Mouse (Mus musculus) ovary, postnatal 36 days (tissue): Measurements from ENCODE around the gene Mnt.
A peak's percentile ranks its signal among the peaks of the same experiment; 100 is the strongest.

Experiments
- DNase-seq: peaks from one replicate; pipeline ENCODE4 v3.0.0; 2022; ENCODE audit warnings: low spot score, mixed read lengths

Gene Mnt

DNA sequence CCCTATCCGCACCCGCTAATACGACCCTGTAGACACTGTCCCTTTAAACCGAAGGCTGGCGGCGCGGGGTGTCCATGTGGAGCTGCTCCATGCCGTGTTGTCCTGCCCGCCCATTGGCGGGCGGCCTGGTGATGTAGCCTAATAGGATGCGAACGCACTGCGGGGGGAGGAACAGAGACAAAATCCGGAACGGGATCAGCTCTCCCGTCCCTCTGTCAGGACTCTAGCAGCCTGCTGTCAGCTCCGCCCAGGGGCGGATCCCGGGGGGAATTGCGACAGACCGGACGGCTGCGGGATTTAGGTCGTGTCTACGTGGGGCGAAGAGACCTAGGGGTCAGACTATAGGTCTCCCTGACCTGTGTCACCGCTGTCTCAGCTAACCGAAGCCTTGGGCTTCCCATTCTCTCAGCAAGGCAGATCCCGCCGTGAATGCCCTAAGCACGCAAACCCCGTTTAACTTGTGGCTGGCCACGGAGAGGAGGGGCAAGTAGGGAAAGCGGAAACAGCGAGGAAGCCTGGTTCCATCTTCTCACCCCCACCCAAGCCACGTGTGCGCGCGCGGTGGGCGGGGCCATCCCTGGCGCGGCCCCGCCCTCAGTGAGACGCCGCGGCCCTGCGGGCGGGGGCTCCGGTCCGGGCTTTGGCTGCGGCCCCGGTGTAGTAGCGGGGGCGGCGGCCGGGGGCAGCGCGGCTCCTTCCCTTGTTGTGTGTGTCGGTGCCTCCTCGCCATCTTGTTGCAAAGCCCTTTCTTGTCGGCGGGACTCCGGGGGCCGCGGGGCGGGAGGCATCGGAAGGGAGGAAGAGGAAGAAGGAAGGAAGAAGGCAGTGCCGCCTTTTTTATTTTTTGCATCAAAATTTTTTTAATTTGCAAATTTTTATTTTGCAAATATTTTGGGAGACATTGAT lies at the start of gene Mnt:
Mnt (plus strand) TSS at position 665 of the 906 bp plus-strand sequence.
- peak; percentile 98 for DNase-seq

DNA sequence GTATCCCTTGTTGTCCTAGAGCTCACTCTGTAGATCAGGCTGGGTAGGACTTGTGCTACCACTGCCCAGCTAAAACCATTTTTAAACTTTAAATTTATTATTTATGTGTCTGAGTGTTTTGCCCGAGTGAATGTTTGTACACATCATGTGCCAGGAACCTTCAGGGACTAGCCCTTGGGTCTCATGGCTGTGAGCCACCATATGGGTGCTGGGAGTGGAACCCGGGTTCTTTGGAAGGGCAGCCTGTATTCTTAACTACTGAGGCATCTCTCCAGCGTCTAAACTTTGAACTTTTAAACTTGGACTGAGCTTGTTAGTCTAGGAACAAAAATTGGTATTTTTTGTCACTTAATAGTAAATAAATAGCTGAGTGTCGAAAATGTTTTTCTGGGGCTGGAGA lies 37.8 kb upstream of the Mnt start:
- DNase-seq, result no peak

DNA sequence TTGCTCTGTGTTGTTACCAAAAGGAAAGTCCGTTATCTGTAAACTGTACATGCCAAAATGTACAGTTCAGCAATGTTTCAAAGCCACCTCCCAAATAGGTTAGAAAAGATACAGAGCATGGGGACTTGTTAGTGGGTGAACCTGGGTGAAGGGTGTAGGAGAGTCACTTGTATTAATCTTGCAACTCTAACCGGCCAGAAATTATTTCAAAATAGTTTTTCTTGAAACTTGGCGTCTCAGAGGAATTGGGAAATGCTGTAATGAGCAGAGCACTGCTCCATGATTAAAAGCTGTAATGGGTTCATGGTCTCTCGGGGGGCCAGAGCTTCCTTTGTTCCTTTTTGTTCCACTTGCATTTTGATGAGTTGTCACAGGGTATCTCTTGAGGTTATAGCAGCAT lies 30.1 kb upstream of the Mnt start:
- DNase-seq, result no peak

DNA sequence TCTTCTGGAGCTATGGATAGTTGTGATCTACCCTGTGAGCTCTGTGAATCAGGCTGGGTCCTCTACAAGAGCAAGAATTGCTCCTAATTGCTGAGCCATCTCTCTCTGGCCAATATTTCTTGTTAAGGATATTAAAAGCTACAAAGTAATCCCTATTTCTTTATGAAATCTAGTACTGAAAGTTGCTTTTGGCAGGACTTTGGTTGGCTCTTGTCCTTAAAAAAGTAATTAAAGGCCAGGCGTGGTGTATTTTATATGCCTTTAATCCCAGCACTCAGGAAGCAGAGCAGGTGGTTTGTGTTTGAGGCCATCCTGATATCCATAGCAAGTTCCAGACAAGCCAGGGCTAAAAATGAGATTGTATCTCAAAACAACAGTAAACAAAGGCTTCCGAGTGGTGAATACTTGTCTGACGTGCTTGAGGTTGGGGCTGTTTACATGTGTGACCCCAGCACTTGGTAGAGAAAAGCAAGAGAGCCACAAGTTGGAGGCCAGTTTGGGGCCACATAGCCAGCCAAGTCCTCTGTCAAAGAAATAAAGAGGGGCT lies 26.6 kb upstream of the Mnt start:
- DNase-seq, result no peak

DNA sequence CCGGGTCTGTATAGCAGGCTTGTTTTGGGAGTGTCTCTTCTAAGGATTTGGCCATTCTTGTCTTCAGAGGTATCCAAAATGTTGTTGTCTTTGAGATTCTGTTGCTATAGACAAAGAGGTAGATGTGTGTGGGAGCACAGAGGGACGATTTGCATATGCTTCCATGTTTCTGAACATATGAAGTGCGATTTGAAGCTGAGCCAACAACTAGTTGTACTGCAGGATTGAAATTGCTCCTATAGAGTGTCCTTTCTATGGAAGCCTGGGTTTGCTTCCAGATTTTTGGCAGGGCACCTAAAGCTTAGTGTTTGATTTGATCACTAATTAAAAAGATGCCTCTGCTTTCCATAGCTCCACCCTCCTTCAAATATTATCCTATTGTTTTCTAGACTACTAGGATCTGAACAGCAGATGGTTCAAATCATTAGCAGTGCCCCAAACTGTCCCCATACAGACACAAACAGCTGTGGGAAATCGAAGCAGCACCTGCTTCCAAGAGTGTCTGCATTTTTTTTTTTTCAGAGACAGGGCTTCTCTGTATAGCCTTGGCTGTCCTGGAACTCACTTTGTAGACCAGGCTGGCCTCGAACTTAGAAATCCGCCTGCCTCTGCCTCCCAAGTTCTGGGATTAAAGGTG lies 23.4 kb upstream of the Mnt start:
- DNase-seq, result no peak

DNA sequence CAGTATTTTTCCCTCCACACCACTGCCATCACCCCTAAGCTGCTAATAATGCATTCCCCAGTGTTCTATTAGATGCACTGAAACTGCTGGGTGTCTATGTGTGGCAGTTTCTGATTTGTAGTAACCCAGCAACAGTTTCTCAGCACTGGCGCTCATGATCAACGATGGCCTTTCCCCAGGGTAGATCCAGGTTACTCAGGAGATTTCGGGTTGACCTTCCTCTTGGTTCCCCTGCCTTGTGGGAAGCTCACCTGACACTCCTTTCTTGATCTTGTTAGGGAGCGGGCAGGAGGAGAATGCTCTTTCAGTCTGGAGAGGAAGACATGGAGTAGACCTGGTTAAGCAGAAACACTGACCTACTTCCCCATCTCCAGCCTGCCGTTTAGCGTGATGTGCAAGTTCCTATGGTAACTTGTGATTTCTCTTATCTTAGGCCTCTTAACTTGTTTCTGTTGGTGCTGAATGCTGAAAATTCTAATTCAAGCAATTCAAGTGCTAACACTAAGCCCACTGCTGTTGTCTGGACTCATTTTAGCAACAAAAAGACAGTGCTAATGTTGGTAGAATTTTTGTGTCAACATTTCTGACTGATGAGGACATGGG lies 22.4 kb upstream of the Mnt start:
- DNase-seq, result no peak

DNA sequence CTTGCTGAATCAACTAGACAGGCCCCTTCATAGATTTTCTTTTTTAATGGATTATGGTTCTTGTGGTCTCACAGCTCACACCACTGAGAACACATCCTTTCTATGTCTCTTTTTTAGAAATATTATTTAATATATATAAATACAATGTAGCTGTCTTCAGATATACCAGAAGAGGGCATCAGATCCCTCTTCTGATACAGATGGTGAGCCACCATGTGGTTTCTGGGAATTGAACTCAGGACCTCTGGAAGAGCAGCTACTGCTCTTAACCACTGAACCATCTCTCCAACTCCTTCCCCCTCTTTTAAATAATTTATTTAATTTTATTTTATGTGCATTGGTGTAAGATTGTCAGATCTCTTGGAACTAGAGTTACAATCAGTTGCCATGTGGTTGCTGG lies 20.6 kb upstream of the Mnt start:
- no peak for DNase-seq

DNA sequence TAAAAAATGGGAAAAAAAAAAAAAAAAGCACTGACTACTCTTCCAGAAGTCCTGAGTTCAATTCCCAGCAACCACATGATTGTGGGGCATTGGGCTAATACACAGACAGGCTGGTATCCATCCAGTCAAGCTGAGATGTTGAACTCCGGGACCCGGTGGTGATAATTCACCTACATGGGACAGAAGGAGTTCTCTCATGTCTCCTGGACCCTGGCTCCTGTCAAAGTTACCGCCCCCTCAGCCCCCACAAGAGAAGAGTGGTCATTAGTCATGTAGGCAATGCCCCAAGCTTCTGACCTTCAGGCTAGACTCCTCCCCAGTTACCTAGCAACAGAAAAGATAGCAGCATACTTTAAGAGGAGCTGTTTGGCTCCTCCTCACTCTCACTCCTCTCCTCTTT lies 19.7 kb upstream of the Mnt start:
- DNase-seq, result peak; percentile 27

DNA sequence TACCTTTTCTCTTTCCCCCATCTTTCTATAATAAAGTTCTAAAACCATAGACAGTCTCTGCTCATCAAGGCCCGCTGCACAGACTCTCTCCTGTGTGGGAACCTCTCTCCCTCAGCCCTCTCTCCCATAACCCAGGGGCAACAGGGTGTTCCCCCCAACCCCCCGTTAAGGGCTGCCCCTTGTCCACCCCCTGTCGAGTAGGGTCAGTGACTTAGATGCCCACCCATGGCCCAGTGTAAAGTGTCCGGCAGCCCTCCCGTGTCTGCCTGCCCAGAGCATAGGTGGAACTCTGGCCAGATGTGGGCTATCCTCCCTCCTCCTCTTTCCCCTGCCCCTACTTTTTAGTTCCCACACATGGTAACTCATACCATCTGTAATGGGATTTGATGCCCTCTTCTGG lies 19.2 kb upstream of the Mnt start:
- DNase-seq, result no peak

DNA sequence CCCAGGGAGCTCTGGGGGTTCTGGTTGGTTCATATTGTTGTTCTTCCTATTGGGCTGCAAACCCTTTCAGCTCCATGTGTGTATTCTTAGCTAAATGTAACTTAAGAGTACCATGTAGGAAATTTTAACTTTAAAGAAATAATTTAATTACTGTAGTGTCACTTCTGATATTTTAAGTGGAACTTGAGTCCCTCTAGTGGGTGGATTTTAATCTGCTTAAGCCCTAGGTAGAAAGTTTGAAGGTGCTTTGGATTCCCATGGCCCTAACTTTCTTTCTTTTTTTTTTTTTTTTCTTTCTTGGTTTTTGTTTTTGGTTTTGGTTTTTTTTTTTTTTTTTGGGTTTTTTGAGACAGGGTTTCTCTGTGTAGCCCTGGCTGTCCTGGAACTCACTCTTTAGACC lies 14.9 kb upstream of the Mnt start:
- no peak for DNase-seq

DNA sequence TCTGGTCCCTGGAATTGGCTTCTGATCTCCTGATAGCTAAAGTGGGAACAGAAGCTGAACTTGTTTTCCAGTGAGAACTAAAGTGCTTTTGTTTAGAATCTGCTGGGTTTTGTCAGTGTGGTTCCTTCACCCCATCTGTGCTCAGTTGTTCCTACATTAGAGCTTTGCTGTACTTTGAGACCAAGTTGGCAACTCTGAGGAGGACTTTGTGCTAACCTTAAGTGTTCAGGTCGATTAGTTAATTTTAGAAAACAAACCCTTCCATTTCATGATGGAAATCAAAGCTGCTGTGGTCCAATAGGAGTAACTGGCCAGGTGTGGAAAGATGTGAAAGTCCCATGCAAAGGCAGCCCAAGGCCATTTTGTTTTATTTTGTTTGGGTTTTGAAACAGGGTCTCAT lies 9.8 kb upstream of the Mnt start:
- no peak for DNase-seq

DNA sequence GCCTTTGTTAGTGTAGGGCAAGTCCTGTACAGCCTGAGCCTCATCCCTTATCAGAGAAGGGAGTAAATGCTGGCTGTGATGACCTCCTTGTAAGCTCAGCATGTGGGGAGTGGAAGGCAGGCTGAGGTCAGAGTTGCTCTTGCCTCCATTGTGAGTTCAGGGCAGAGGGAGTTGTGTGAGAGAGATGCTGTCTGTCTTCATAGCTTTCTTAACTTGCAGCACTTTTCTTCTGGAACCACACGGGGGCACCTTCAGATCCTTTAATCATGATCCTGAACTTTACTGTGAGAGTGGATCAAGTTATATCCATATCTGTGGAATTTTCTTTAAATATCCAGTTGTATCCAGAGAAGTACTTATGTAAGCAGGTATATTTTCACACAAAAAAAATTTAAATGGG lies 9.3 kb upstream of the Mnt start:
- DNase-seq, result no peak

DNA sequence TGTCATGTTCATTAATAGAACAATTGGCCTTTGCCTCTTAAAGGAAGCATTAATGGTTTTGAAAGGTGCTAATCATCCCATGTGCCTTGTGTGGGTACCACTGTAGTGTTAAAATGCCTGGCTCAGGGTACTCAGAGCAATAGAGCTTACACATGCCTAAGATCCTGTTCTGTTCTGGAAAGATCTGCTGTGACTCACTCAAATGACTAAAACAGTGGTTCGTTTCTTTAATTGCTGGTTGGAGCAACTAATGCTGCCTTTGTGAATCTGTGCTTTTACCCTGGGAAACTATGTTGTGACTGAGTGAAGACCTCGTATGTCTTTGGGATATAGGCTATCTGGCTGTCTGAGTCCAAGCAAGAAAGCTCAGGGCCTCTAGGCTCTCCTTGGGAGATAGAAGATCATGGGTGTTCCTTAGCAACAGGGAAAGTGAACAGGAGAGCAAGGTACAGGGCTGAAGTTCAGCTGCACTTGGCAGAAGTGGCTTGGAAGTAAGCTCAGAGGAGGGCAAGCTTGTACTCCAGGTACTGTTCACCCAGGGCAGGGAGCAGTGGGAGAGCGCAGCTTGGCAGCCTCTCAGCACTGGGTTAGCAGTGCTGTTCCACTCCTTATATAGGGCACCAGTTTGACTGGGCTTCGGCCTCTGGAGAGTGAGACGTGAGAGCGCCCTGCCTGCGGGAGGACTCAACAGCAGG lies 7.8 kb upstream of the Mnt start:
- no peak for DNase-seq

DNA sequence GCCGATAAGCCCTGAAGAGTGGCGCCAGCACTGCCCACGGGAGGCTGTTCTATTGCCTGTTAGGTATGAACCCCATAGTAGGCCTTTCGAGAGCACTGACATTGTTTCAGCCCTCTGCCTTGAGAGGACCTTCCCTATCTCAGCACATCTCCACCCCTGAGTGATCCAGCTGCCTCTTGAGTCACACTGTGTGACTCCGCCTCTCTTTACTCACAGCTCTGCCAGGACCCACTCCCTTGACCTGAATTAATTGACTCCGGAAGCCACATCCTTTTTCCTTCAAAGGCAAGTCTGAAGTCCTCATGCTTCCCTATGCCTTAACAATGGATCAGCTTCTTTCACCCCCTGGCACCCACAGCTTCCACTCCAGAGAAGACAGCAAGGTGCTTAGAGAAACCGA lies 4.6 kb upstream of the Mnt start:
- no peak for DNase-seq

DNA sequence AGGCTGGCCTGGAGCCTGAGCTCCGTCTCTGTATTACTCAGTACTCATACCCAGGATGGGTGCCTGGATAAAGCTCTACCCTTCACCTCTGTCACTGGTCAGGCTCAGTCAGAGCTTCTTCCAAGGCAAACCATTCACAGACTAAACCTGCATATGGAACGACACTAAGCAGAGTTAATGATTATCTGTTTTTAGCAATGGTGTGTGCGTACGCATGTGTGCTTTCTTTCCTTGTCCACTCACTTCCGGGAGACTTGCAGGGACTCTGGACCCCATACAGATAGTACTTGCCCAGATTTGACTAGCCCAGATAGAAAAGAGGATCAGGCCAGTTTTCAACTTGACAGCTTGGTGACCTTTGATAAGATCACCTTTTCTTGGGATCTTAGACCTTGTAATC lies 4.0 kb upstream of the Mnt start:
- DNase-seq, result no peak

DNA sequence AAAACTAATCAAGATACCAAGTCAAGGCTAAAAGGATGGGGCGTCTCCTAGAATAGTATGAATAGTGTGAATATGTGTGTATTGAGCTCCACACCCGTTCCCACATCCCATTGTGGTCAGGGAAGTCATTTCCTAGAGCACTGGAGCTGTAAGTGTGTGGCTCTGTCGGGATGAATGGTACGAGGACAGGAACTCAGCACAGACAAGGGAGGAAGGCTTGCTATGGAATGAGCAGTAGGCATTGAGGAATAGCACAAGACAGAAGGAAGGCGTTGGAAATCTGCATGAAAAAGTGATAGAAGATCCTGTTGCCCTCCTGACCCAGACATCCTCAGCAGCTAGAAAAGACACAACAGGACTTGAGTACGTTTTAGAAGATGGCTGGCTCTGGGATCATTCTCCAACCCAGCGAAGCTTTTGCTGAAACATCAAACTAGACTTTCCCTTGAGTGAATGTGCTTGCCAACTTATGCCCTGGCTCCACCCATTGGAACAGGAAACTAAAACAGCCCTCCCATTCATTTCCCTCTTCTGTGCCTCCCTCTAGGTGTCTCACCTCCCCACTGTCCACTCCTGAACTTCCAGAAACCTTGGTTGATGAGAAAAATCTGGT lies 2.8 kb upstream of the Mnt start:
- DNase-seq, result no peak

DNA sequence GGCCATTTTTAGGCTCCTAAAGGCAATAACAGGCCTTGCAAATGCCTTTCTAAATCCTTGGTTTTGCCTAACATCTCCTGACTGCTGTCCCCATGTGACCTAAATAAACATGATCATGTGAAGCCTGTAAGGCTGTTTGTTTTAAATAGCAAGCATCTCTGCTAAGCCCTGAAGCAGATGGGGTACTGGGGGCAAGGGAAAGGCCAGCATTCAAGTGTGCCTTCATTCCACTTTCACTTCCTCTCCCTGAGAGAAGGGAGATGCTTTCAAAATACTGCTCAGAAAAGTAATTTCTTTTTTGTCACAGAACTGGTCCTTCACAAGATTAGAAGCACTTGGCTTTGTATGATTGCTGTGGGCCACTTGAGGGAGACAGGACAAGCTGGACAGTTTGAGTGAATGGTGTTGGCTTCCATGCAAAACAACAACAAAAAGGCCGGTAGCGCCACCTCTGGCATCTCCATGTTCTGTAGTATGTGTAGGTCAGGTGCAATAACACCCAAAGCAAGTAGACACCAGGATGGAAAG lies 2.3 kb upstream of the Mnt start:
- no peak for DNase-seq

DNA sequence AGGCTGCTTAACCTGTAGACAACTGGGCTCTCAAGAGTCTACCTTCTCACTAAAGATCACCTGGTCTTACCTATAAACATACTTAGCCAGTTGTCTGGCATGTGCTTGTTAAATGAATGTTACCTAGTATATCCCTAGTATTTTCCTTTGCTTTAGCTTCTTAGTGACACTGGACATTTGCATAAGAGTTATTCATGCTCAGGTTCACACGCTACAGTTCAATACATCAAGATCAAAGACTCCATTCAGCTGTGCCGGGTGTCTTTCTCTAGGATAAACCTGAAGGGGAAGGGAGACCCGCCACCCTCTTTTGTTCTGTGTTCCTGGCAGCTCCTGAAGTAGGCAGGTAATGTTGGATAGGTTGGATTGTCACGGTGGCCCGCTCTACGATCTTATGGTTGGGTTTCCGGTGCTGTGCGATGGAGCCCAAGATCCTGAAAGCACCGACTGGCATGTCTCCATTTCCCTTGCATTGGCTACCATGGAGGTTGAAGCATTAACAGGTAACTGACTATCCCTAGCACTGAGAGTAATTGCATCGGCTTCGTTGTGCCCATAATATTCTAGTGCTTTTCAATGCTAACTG lies 1.7 kb upstream of the Mnt start:
- no peak for DNase-seq

DNA sequence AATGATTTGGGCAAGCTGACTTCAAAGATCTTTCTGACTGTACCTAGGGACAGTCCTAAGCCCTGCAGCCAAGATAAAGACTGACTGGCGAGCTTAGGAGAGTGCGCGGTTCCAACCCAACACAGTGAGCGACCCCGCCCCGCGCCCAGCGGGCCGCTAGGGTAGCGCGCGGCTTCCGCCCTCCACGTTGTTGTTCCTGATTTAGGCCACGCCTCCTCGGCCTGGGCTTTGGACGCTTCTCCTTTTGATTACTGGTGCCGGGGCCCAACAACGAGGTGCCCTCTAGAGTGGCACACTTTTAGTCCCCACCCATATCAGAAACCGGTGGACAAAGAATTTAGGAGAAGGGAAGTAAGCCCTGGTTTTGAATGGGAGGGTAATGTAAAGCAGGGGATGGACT lies 908 bp upstream of the Mnt start:
- peak; percentile 85 for DNase-seq

DNA sequence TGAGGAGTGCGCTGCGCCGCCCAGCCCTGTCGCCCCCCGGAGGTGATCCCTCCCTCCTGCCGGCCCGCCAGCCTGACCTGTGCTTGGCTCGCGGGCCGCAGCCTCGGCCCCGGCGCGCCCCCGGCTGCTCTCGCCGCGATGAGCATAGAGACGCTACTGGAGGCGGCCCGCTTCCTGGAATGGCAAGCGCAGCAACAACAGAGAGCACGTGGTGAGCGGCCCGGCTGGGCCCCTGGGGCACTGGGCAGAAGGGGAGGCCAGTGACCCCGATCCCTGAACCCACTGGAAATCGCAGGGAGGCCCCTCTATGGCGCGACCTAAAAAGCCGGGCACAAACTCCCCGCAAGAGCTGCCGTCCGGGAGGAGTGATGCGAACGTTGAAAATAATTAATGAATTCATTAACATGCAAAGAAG lies 478 bp downstream of the Mnt start:
- peak; percentile 59 for DNase-seq
